Mouse (Mus musculus): Measurements from ENCODE around the gene Fkbp9. TPM values are rescaled to one million over a fixed set of nuclear protein-coding genes. Genes with fewer than 3 reads are reported as not detected.

Fkbp9 gene
- polyA plus RNA-seq, 1 experiment = 211 TPM

DNA sequence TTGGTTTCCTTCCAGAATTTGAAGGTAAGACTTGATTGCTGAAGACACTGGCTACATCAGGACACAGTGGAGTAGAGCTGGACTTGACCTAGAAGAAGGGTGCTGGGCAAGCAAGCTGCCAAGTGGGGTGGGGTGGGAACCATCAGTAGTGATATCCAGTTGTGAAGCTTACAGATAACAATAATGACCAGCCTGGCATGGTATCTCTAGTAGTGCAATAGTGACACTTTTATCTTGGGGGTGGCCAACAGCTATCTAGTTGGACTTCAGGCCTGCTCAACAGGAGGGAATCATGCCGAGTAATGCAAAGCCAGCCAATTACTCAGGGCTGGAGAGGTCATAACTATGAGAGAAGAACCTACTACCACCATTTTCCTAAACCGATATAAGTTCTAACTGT is 12.5 kb downstream of the Fkbp9 start:
- Histone ChIP-seq H3K9ac (ENCODE audit: low read depth, poor library complexity, severe bottlenecking) (no peak overlapping the region), H3K4me1 (ENCODE audit: control insufficient read depth, insufficient read depth, low read length) (no peaks in the 10 kb centered on the region), H3K9me3 (replicated peaks; ENCODE audit: control insufficient read depth, insufficient read depth, low read length, poor library complexity, severe bottlenecking) (no peaks in the 10 kb centered on the region), H3K27ac (ENCODE audit: insufficient read depth, low read length) (no peak overlapping the region), H3K4me3 (ENCODE audit: low read depth, low read length) (no peak overlapping the region), H3K36me3 (ENCODE audit: control insufficient read depth, insufficient read depth, low read length, poor library complexity, severe bottlenecking) (0 out of 2 replicates have a peak, but pooled peaks cover 12% of the 10 kb centered on the region), H3K27me3 (ENCODE audit: control insufficient read depth, insufficient read depth, low read length, poor library complexity, severe bottlenecking) (no peaks in the 10 kb centered on the region)
- TF ChIP-seq CTCF (IDR thresholded peaks at IDR 0.05; ENCODE audit: low read depth, low read length) = no peak
- TF ChIP-seq POLR2A (IDR thresholded peaks at IDR 0.05; ENCODE audit: insufficient read depth, low read length) = no peak

DNA sequence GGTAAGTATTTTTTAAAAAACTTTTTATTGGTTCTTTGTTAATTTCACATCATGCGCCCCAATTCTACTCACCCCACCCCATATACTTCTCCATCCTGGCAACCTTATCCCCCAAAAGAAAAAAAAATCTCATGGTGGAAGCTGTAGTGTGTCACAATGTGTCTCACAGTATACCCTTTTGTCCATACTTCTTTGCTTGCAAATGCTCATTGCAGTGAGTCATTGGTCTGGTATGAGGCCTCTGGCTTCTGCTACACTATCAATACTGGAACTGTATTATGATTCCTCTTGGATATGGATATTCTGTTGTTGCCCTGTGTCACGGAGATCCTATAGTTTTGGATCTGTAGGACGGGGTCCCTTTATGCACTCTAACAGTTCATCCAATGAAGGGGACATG is 17.1 kb downstream of the Fkbp9 start:
- Histone ChIP-seq H3K9me3 (replicated peaks; ENCODE audit: control insufficient read depth, insufficient read depth, low read length, poor library complexity, severe bottlenecking) (no peaks in the 10 kb centered on the region), H3K27me3 (ENCODE audit: control insufficient read depth, insufficient read depth, low read length, poor library complexity, severe bottlenecking) (no peaks in the 10 kb centered on the region), H3K36me3 (ENCODE audit: control insufficient read depth, insufficient read depth, low read length, poor library complexity, severe bottlenecking) (peaks cover 18% of the 10 kb centered on the region), H3K4me1 (ENCODE audit: control insufficient read depth, insufficient read depth, low read length) (no peaks in the 10 kb centered on the region), H3K9ac (ENCODE audit: low read depth, poor library complexity, severe bottlenecking) (no peak overlapping the region), H3K27ac (ENCODE audit: insufficient read depth, low read length) (no peak overlapping the region), H3K4me3 (ENCODE audit: low read depth, low read length) (no peak overlapping the region)
- TF ChIP-seq CTCF (IDR thresholded peaks at IDR 0.05; ENCODE audit: low read depth, low read length) (no peak), EP300 (IDR thresholded peaks at IDR 0.05; ENCODE audit: insufficient read depth, low read depth, low read length) (no peak), POLR2A (IDR thresholded peaks at IDR 0.05; ENCODE audit: insufficient read depth, low read length) (no peak)

DNA sequence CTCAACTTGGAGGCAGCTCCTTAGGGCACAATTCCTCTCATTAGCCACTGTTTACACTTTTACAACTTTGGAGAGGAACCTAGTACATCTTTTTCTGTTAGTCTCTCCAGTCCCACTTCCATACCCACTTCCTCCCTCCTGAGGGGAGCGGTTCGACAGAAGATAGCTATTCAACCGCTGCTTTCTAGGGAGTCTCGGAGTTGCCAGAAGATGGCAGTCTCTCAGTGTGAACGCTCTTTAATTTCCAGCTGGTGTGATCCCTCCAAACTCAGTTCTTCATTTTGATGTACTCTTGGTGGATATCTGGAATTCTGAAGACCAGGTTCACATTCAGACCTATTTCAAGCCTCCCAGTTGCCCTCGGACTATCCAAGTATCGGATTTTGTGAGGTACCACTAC is 18.5 kb downstream of the Fkbp9 start:
- H3K4me3 ChIP-seq (ENCODE audit: low read depth, low read length) = no peak overlapping the region
- H3K27ac ChIP-seq (ENCODE audit: insufficient read depth, low read length) = no peak overlapping the region
- TF ChIP-seq EP300 (IDR thresholded peaks at IDR 0.05; ENCODE audit: insufficient read depth, low read depth, low read length) (no peak), CTCF (IDR thresholded peaks at IDR 0.05; ENCODE audit: low read depth, low read length) (peak; percentile 36)
- peaks cover 18% of the 10 kb centered on the region for H3K36me3 ChIP-seq (ENCODE audit: control insufficient read depth, insufficient read depth, low read length, poor library complexity, severe bottlenecking)
- no peaks in the 10 kb centered on the region for H3K27me3 ChIP-seq (ENCODE audit: control insufficient read depth, insufficient read depth, low read length, poor library complexity, severe bottlenecking)
- no peaks in the 10 kb centered on the region for H3K9me3 ChIP-seq (replicated peaks; ENCODE audit: control insufficient read depth, insufficient read depth, low read length, poor library complexity, severe bottlenecking)
- no peak overlapping the region for H3K9ac ChIP-seq (ENCODE audit: low read depth, poor library complexity, severe bottlenecking)
- H3K4me1 ChIP-seq (ENCODE audit: control insufficient read depth, insufficient read depth, low read length) = no peaks in the 10 kb centered on the region

DNA sequence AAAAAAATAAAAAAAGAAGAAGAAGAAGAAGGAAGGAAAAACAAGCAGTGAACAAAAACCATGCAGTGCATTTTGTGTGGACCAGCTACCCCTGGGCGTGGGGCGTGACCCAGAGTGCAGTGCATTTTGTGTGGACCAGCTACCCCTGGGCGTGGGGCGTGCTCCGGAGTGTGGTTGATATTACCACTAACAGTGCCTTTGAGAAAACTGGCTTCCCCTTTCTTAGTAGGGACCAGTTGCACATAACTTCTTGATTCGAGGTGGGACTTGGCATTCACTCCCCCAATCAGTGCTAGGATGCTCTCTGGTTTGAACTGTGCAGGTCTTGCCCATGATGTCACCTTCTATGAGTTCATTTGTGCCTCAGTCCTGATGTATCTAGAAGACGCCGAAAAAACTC is 22.9 kb downstream of the Fkbp9 start:
- Histone ChIP-seq H3K4me1 (ENCODE audit: control insufficient read depth, insufficient read depth, low read length) (no peaks in the 10 kb centered on the region), H3K9me3 (replicated peaks; ENCODE audit: control insufficient read depth, insufficient read depth, low read length, poor library complexity, severe bottlenecking) (no peaks in the 10 kb centered on the region), H3K4me3 (ENCODE audit: low read depth, low read length) (no peak overlapping the region), H3K27me3 (ENCODE audit: control insufficient read depth, insufficient read depth, low read length, poor library complexity, severe bottlenecking) (no peaks in the 10 kb centered on the region), H3K9ac (ENCODE audit: low read depth, poor library complexity, severe bottlenecking) (no peak overlapping the region), H3K36me3 (ENCODE audit: control insufficient read depth, insufficient read depth, low read length, poor library complexity, severe bottlenecking) (peaks cover 31% of the 10 kb centered on the region), H3K27ac (ENCODE audit: insufficient read depth, low read length) (no peak overlapping the region)
- TF ChIP-seq EP300 (IDR thresholded peaks at IDR 0.05; ENCODE audit: insufficient read depth, low read depth, low read length) (no peak), CTCF (IDR thresholded peaks at IDR 0.05; ENCODE audit: low read depth, low read length) (no peak), POLR2A (IDR thresholded peaks at IDR 0.05; ENCODE audit: insufficient read depth, low read length) (no peak)

DNA sequence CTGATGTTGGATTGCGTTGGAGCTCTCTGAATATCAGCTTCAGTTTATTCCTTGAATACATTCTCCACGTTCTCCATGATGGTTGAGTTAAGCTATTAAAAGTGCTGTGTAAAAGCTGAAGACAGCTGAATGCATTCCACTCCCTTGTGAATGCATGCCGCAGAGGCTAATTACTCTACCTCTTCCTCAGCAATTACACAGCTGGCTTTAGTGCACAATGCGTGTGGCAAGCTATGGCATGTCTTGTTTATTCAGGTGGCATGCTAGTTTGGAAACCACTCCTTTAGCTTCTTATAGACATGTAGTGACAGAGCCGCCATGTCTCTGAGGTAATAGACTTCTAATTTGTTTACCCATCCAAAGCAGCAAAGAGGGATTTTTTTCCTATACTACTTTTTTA is 24.9 kb downstream of the Fkbp9 start:
- TF ChIP-seq CTCF (IDR thresholded peaks at IDR 0.05; ENCODE audit: low read depth, low read length) = no peak
- Histone ChIP-seq H3K27me3 (ENCODE audit: control insufficient read depth, insufficient read depth, low read length, poor library complexity, severe bottlenecking) (no peaks in the 10 kb centered on the region), H3K9ac (ENCODE audit: low read depth, poor library complexity, severe bottlenecking) (no peak overlapping the region), H3K36me3 (ENCODE audit: control insufficient read depth, insufficient read depth, low read length, poor library complexity, severe bottlenecking) (peaks cover 21% of the 10 kb centered on the region), H3K4me3 (ENCODE audit: low read depth, low read length) (no peak overlapping the region), H3K4me1 (ENCODE audit: control insufficient read depth, insufficient read depth, low read length) (peaks cover 2% of the 10 kb centered on the region), H3K9me3 (replicated peaks; ENCODE audit: control insufficient read depth, insufficient read depth, low read length, poor library complexity, severe bottlenecking) (no peaks in the 10 kb centered on the region), H3K27ac (ENCODE audit: insufficient read depth, low read length) (no peak overlapping the region)

DNA sequence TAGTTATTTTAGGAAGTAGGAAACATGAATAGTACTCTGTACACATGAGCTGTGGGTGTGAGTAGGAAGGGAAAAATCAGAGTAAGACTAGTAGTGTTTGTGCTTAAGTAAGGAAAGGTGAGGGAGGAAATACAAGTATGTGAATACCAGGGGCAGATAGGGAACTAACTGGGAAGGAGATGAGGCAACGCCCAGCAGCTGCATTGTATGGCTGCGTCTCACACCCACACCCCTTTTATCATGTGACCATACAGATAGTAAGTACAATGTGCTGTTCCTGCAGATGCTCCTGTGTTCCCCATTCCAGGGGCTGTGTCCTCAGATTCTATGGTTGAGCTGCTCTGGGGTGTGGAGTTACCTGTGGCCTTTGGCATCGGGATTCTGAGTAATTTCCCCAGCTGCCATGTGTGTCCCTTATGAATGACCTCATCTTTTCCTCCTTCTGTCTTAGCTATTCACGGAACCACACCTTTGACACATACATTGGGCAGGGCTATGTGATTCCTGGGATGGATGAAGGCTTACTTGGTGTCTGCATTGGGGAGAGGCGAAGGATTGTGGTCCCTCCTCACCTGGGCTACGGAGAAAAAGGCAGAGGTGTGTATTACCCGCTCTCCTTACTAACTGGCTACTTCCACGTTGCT is 28.5 kb downstream of the Fkbp9 start:
- TF ChIP-seq CTCF (IDR thresholded peaks at IDR 0.05; ENCODE audit: low read depth, low read length) (no peak), POLR2A (IDR thresholded peaks at IDR 0.05; ENCODE audit: insufficient read depth, low read length) (no peak), EP300 (IDR thresholded peaks at IDR 0.05; ENCODE audit: insufficient read depth, low read depth, low read length) (no peak)
- Histone ChIP-seq H3K4me3 (ENCODE audit: low read depth, low read length) (no peak overlapping the region), H3K9ac (ENCODE audit: low read depth, poor library complexity, severe bottlenecking) (no peak overlapping the region), H3K36me3 (ENCODE audit: control insufficient read depth, insufficient read depth, low read length, poor library complexity, severe bottlenecking) (peaks cover 23% of the 10 kb centered on the region), H3K9me3 (replicated peaks; ENCODE audit: control insufficient read depth, insufficient read depth, low read length, poor library complexity, severe bottlenecking) (no peaks in the 10 kb centered on the region), H3K27me3 (ENCODE audit: control insufficient read depth, insufficient read depth, low read length, poor library complexity, severe bottlenecking) (no peaks in the 10 kb centered on the region), H3K4me1 (ENCODE audit: control insufficient read depth, insufficient read depth, low read length) (peaks cover 2% of the 10 kb centered on the region), H3K27ac (ENCODE audit: insufficient read depth, low read length) (no peak overlapping the region)
